Mouse (Mus musculus) testis, adult 2 months (tissue): ENCODE measurements at regions not wholly inside any gene's neighbourhood (a gene's known extent, or its start where the extent isn't known, plus 50 kb on each side); places are given as distances from the start of the nearest gene placed in this dataset.

ENCODE experiments used
- CTCF ChIP-seq: fragments of 200-500 bp; IDR thresholded peaks from 2 replicates; pipeline ENCODE4 v1.5.1; 2012; ENCODE audit warnings: low read depth, mild to moderate bottlenecking, inconsistent platforms, low read length, moderate library complexity; ENCODE audit not compliant: control insufficient read depth, insufficient read depth, insufficient replicate concordance
- POLR2A ChIP-seq: fragments of 200-500 bp; IDR thresholded peaks from 2 replicates; pipeline ENCODE4 v1.6.1; 2012; ENCODE audit warnings: low read depth, mild to moderate bottlenecking, inconsistent platforms, low read length, moderate library complexity; ENCODE audit not compliant: control insufficient read depth

DNA sequence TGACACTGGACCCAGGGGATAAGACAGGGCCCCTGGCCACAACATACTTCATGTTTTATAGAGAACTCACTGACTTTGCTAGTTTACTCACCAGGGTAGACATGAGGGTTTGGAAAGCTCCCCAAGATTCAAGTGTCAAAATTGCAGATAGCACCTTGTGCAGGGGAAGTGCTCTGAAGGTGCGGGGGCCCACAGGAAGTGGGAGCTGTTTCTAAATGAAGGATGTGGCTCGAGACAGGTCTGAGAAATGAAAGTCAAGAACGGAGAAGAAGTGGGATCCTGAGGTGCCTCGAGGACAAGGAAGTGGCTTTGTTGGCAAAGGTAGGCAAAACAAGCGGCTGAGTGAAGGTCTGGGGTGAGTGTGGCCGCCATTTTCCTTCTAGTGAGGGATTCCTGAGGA lies 157.8 kb upstream of the Id2 start:
- TF ChIP-seq POLR2A, result no peak
- no peak for TF ChIP-seq CTCF
